Mouse (Mus musculus): Measurements from ENCODE around the gene Chga.

DNA sequence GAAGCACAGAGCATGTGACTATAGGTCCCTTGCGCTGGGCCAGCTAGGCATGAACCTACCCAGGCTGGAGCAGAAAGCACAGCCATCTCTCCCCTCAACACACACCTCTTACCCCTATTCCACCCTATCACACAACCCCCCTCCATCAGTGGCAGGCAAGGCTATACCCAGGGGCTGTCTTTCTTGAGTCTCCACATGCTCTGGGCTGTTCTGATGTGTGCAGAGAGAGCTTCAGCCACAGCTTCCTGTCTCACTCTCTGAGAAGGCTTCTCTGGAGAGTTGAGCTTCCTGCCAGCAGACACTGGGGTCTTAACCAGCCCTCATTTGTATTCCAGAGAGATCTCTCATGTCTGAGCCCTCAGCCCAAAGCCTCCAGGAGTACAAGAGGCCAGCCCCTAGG is 57.7 kb downstream of the Chga start:
- TF ChIP-seq FLI1 (IDR thresholded peaks at IDR 0.05; ENCODE audit: low read length) (no peak), GATA1 (IDR thresholded peaks at IDR 0.05; ENCODE audit: borderline replicate concordance, low read length) (no peak)

Data from megakaryocyte, embryonic 14.5 days (primary cell).